Mouse (Mus musculus) lung, adult 2 months (tissue): ENCODE results near the gene Cdadc1.

Source experiments
- CTCF ChIP-seq: fragments of 200-500 bp; IDR thresholded peaks from 2 replicates; pipeline ENCODE4 v1.5.1; 2011; ENCODE audit warnings: mild to moderate bottlenecking, low read length, control low read depth; ENCODE audit not compliant: insufficient read depth
- POLR2A ChIP-seq: fragments of 200-500 bp; IDR thresholded peaks from 2 replicates; pipeline ENCODE4 v1.6.1; 2011; ENCODE audit warnings: low read depth, mild to moderate bottlenecking, control low read depth, low read length, borderline replicate concordance; ENCODE audit errors: extremely low read depth

- TF ChIP-seq POLR2A (no peak), CTCF (no peak)
Observed at GRCm38 (mm10) chr14:59540761-59541160, 57.0 kb downstream of the Cdadc1 start.
